Comparison of ENCODE assay signal across 9 mouse cellular contexts in genomic region chr11:85846509-85846908, GRCm38 (mm10). TPM values are rescaled to one million over a fixed set of nuclear protein-coding genes. Genes with fewer than 3 reads are reported as not detected.
DNase-seq lines count a peak whose midpoint lies in the region.
"Had no signal": no experiment of that assay in that cellular context is flagged by ENCODE, and none has a peak within 500 bp of the region (broad histone marks: within the 10 kb centered on the region; RNA-seq: fewer than 3 reads in every experiment).

No protein-coding gene starts in this region.

- DNase-seq in adrenal gland, postnatal 10 days = peak; percentile 61
- no peak for DNase-seq in adrenal gland, postnatal 25 days
- DNase-seq in Muller cell, postnatal 12 days (ENCODE audit: inconsistent ontology term) = peak; percentile 39
- peak; percentile 53 to 61 for DNase-seq in kidney, adult 8-10 months
- peak; percentile 91 for DNase-seq in lung, postnatal 10 days
- no peak for DNase-seq in ovary, postnatal 10 days (ENCODE audit: low spot score)
- no peak for DNase-seq in layer of hippocampus, postnatal 25 days (ENCODE audit: extremely low spot score in 1 of 2, low spot score in 1 of 2)
- DNase-seq in B cell, adult 2 months = no peak
- DNase-seq: embryo, embryonic 11 days had no signal

RNA-seq across cellular contexts. Expression of gene Gm11444, which starts 3.6 kb away (rescaled TPM):
- not detected for total RNA-seq in adrenal gland, postnatal 10 days (2021)
- total RNA-seq in adrenal gland, postnatal 25 days (2021) = not detected in 2 replicates
- total RNA-seq in layer of hippocampus, postnatal 25 days (2021) = not detected

RNA-seq across cellular contexts. Expression of gene Tbx2, which starts 14.2 kb away (rescaled TPM):
- total RNA-seq in adrenal gland, postnatal 10 days (2021) = 10 to 100 TPM; 27.5 to 31.5 TPM
- total RNA-seq in adrenal gland, postnatal 25 days (2021) = 25.6 and 27.5 TPM in 2 replicates
- 1 to 10 TPM; 1.7 to 3.0 TPM for total RNA-seq in layer of hippocampus, postnatal 25 days (2021)

RNA-seq across cellular contexts. Expression of gene Tbx4, which starts 39.7 kb away (rescaled TPM):
- total RNA-seq in adrenal gland, postnatal 10 days (2021) = under 1 TPM in 1 of 2 experiments, not detected in 1; 0.12 TPM
- total RNA-seq in adrenal gland, postnatal 25 days (2021) = not detected in 2 replicates
- under 1 TPM; 0.32 to 0.35 TPM for total RNA-seq in layer of hippocampus, postnatal 25 days (2021)

Comparison
In these comparisons a context has a peak if more than half of its experiments do, and no peak if none do; other contexts are left out.
1. DNase-seq: peak in adrenal gland, postnatal 10 days (single experiment), Muller cell, postnatal 12 days (single experiment), kidney, adult 8-10 months (2 of 2) and lung, postnatal 10 days (single experiment); none in adrenal gland, postnatal 25 days (single experiment), ovary, postnatal 10 days (single experiment), layer of hippocampus, postnatal 25 days (0 of 2) and B cell, adult 2 months (0 of 2).